Mouse (Mus musculus) left cerebral cortex, postnatal 14 days (tissue): ENCODE results near the gene Psd. TPM values are rescaled to one million over a fixed set of nuclear protein-coding genes. Genes with fewer than 3 reads are reported as not detected.
A peak's percentile ranks its signal among the peaks of the same experiment; 100 is the strongest.

Source experiments
- DNase-seq, 2 experiments: peaks; one replicate each; pipeline ENCODE4 v3.0.0; 2021 to 2022; ENCODE audit warnings: low spot score in 2 of 2, mixed read lengths in 1 of 2
- intact Hi-C: fragments of 180-260 bp; cut with DNase I; formaldehyde crosslinking; loops from one replicate; pipeline ENCODE4 v1.15.1; 2025
- long read RNA-seq, 2 experiments: library from polyadenylated mRNA; stranded (forward); transcript quantifications; one replicate each; pipeline ENCODE4 v2.0.0; 2021
- total RNA-seq, 2 experiments: library from RNA; stranded (reverse); gene quantifications; 2 replicates each; pipeline ENCODE4 v1.2.3; 2021

Gene Psd
- total RNA-seq = 100 to 1,000 TPM; 580 to 627 TPM
- long read RNA-seq, experiment 1, transcript Psd-210 (16 exons, 3,398 nt) = minor isoform, 11 of 496 reads
- long read RNA-seq, experiment 1, transcript Psd-208 (8 exons, 2,034 nt) = major isoform, 314 of 496 reads
- long read RNA-seq, experiment 1, partial matches to known transcripts = 79 of 496 reads
- long read RNA-seq, experiment 1, other reads (novel, unspliced or antisense) = 85 of 496 reads
- long read RNA-seq, experiment 2, transcript Psd-210 (16 exons, 3,398 nt) = minor isoform, 11 of 473 reads
- long read RNA-seq, experiment 2, transcript Psd-208 (8 exons, 2,034 nt) = major isoform, 261 of 473 reads
- long read RNA-seq, experiment 2, partial matches to known transcripts = 110 of 473 reads
- long read RNA-seq, experiment 2, other reads (novel, unspliced or antisense) = 88 of 473 reads

DNA sequence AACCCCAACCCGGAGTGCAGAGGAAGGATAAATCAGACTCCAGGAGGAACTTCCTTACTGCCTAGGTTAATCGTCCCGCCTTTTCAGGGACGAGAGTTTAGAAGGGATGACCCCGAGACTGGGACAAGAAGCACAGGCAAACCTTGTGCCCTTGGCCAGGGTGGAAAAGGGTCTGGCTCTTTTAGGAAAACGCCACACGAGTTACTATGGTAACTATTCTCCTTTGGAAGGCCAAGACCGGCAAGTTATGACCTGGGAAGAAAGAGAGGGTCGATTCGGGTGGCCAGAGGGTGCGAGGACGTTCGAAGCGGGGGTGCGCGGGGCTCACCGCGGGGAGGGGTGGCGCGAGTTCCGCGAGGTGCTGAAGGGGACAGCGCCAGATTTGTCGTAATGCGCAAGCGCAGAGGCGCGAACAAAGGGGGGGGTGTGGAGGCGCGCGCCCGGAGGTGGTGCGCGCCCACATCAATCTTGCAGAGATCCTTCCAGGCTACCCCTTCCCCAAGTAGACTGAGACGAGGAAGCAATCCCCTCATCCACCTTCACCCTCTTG, at the start of gene Psd:
Gene Psd, minus strand, starts transcription at position 401 of the 550 bp plus-strand sequence.
- intact Hi-C loops = no loop called here
- DNase-seq = peak in 1 of 2 experiments; percentile 71

- no peak for DNase-seq
- intact Hi-C loops = no loop called here
Measured at GRCm38 (mm10) chr19:46375891-46376290, 48.9 kb upstream of the Psd start.

DNA sequence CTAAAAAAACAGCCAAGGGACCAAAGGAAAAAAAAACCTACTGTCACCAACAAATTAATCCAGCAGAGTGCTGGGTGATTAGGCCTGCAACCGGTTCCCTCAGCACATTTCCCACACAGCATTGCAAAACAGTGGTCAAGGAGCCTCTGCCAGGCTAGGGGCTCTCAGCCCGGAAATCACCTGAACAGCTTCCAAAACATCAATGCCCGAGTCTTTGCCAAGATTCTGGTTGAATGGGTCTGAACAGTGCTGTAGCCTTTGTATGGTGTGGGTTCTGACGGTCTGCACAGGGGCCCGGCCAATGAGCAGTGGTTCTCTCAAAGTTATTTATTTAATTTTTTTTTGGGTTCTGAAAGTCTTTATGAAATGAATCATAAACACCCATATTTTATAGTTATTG, 48.5 kb upstream of the Psd start:
- intact Hi-C loops = no loop called here
- peak; percentile 31 to 51 for DNase-seq

DNA sequence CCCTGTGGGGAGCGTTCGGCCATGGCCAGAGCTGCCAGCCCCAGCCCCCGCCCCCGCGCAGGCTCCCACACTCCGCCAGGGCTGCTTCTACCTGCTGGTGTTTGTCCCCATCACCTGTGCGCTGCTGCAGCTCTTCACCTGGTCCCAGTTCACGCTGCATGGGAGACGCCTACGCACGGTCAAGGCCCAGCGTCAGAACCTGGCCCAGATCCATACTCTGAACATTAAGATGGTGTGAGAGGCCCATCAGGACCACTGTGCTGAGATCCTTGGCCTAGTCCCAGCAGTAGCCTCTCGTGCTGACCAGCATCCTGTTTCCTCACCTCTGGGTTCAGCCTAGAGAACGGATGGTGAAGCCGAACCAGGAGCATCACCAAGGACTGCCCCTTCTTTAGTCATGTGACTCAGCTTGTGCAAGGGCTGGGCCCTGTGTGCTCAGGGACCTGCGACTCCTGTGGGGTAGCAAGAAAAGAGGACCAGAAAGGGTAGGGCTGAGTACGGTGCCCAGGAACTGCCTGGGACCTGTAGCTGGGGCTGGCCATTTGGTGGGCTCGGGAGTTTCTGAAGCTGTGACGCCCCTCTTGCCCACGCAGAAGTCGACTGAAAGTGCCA, 47.6 kb upstream of the Psd start:
- intact Hi-C loops = no loop called here
- no peak for DNase-seq

- intact Hi-C loops = no loop called here
- peak; percentile 63 to 72 for DNase-seq
Measured at GRCm38 (mm10) chr19:46369204-46369603, 42.2 kb upstream of the Psd start.

- peak; percentile 58 for DNase-seq
- intact Hi-C loops = no loop called here
Measured at GRCm38 (mm10) chr19:46367798-46368590, 41.0 kb upstream of the Psd start.

GRCm38 (mm10) chr19:46363294-46364009, 36.5 kb upstream of the Psd start:
- DNase-seq = no peak
- intact Hi-C loops = no loop called here

DNA sequence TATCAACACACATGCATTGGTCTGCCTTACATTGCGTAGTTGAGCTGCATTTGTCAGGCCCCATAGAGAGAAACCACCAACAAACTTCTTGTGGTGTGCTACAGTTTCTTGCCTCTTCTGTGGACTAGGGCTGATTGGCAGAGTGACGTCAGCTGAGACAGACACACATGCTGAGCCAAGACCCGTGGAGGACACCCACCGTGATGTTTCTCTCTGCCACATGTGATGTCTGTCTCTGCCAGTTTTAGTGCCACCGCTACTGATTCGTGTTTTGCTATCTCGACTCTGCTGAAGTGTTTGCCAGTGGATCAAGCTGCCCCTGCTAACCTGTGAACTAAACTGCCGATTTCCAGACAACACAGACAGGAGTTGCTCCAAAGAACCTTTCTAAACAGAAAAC, 35.1 kb upstream of the Psd start:
- intact Hi-C loops = no loop called here
- no peak for DNase-seq

DNA sequence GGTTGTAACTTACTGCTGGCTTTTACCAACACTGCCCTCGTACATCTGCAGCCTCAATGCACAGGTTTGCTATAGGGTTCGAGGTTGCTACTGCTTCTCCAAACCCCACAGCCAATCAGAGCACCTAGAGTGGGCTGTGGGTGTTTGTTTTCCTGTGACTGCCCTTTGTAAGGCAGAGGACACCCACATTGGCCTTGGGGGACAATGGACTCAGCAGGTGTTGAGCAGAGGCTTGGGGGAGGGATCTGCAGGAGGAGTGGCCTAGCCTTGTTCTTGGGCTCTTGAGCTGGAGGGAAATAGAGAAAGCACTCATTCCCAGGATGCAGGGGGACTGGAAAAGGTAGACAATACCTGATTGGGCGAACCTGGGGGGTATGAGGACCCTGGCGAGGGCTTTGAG, 31.4 kb upstream of the Psd start:
- no peak for DNase-seq
- intact Hi-C loops = no loop called here

DNA sequence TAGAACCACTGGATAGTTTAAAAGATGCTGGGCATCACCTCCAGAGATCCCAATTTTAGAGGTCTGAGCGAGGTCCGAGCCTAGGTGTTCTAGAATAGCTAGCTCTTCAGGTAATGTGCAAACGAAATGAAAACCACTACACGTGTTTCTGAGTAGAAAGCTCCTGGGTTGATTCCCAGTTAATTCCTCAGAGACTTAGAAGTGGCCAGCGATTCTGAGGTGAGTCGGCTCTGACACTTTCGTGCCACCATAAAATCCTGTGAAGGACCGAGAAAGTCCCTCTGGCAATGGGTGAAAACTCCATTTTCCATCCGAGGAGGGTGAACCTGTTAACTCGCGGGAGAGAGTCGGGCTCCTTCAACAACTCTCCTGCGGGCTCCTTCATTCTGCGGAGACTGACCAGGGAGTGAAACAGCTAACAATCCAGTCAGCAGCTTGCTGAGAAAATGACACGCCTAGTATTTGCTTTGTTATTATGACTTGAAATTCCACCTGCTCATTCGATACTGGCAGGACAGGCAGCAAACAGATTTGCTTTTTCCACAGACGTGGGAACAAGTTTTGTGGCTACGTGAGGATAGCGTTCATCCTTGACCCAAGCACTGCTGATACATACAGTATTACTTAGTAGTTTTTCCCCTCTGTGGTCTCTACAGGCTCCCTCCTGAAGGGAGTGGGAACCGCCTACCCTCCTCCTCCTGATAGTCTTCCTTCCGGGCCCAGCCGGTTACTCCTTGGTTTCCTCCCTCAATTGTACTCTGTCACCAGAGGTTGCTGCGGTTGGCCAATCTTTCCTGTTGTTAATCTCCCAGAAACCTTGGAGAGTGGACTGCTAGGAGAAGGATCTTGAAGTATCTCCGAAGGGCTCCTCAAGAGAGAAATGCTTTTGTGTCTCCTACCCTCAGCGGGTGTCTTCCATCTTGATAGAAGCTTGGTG, 30.7 kb upstream of the Psd start:
- no peak for DNase-seq
- intact Hi-C loops = no loop called here

DNA sequence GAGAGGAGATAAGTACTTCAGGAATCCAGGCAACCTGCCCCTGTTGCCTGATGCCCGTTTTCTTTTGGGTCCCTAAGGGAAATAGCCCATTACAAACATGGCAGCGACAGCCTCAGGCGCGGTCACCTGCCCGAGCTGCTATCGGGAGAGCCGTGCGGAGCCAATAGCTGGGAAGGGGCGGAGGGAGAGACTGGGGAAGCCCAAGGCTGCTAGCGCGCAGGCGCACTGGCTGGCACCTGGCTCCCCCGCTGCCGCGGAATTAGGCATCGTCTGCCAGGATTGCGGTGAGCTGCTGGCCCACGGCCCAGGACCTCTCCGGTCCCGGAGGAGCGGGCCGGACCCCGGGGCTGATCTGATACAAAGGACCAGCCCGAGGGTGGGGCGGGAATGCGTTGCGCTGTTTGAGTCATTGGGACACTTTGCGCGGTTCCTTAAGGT, 29.8 kb upstream of the Psd start:
- peak; percentile 92 for DNase-seq
- intact Hi-C loops = no loop called here

DNA sequence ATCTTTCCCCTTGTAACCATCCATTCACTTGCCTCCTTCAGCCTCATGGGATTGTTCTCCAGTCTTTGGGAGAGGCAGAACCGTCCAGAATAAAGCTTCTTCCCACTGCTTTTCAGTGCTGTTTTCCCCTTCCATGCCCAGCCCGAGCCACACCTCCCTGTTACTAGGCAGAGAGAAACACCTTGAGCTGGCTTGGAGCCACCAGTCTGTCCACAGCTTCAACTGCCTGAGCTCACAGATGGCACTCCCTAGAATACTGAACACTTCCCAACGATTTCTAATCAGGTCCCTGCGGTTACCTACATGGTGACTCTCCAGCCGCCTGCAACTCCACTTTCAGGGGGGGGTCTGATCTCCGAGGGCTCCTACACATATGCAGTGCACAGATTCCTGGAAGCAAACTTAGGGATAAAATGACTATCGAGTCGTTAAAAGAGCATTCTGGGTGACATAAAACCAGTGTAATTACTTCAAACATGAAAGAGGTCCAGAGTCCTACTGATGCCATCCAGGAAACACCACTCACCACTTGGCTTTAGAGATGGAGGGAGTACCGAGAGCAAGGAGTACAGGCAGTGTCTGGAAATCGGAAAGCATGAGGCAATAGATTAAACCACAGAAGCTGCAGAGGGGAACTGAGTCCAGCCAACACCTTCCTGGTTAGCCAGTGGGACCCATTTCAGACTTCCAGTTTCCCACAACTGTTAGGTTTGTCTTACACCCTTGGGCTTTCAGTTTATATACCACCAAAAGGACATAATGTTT, 23.4 kb upstream of the Psd start, which contains the start of gene 2310034G01Rik:
Gene 2310034G01Rik, minus strand, starts transcription at position 135 of the 765 bp plus-strand sequence.
- DNase-seq = no peak
- intact Hi-C loops = no loop called here

GRCm38 (mm10) chr19:46349550-46349949, 22.6 kb upstream of the Psd start:
- intact Hi-C loops = no loop called here
- DNase-seq = no peak

- intact Hi-C loops = no loop called here
- DNase-seq = peak; percentile 92 to 95
Measured at GRCm38 (mm10) chr19:46348761-46349458, 22.0 kb upstream of the Psd start.

- intact Hi-C loops = no loop called here
Measured at GRCm38 (mm10) chr19:46347936-46348668, 21.1 kb upstream of the Psd start.

DNA sequence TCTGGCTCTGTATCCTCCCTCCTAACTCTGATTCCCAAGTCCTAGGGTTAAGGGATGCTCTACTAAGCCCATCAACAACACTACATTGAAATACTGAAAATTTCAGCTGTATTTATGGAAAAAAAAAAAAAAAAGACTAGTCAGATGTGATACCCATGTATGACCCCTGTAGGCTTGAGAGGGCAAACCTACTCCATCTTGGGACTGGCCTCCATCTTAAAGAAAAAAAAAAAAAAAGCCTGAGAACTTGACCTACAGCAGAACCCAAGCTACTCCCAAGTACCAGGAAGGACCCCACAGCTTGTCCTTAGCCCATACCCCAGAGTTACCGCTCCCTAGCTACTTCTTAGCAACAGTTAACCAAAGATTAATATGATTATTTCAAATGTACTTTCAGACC, 20.2 kb upstream of the Psd start:
- intact Hi-C loops = no loop called here
- no peak for DNase-seq

More at GRCm38 (mm10) chr19:46347936-46348668, 21.1 kb upstream of the Psd start:
- DNase-seq = no peak
